Mouse (Mus musculus): Measurements from ENCODE around the gene Zer1. TPM values are rescaled to one million over a fixed set of nuclear protein-coding genes. Genes with fewer than 3 reads are reported as not detected.
"Not testable (repeated sequence)": the region's sequence is repeated elsewhere in the genome, so short reads cannot be mapped to it uniquely, and the experiment has no call there.

Gene Zer1
- total and polyA plus RNA-seq, 3 experiments = 5.5 to 15.0 (median 13.4) TPM

GRCm38 (mm10) chr2:30147466-30147865 lies 23.1 kb upstream of the Zer1 start:
- in situ Hi-C loops (cut with MboI; ENCODE audit: low pct_ligation_motif_present, low pct_unique_long_range_greater_than_20kb, low sequenced_read_pairs) = no loop called here
- no peaks in the 10 kb centered on the region for H3K27me3 ChIP-seq (replicated peaks)
- DNase-seq (ENCODE audit: extremely low read depth) = no peak
- H3K36me3 ChIP-seq (replicated peaks in 1 of 2; ENCODE audit: control insufficient read depth in 1 of 2, insufficient read depth in 1 of 2, low read length in 1 of 2) = peaks cover 58 to 90% of the 10 kb centered on the region in 2 experiments
- no peak overlapping the region for H3K4me2 ChIP-seq (ENCODE audit: insufficient read depth, low read depth, poor library complexity, severe bottlenecking)
- H3K9ac ChIP-seq (ENCODE audit: insufficient read depth, low read depth) = no peak overlapping the region
- H3K79me2 ChIP-seq (replicated peaks; ENCODE audit: control insufficient read depth, extremely low read depth, insufficient read depth, poor library complexity, severe bottlenecking) = no peaks in the 10 kb centered on the region
- H3K9me3 ChIP-seq (replicated peaks; ENCODE audit: low read length) = no peaks in the 10 kb centered on the region
- no peak overlapping the region for H3K4me3 ChIP-seq (replicated peaks in 1 of 3; ENCODE audit: low read depth in 2 of 3, low read length in 2 of 3, poor library complexity in 1 of 3)
- TF ChIP-seq MXI1 (IDR thresholded peaks at IDR 0.05; ENCODE audit: low read depth, low read length) (no peak), CHD2 (IDR thresholded peaks at IDR 0.05; ENCODE audit: low read length) (no peak), MAFK (IDR thresholded peaks at IDR 0.05; ENCODE audit: insufficient replicate concordance, low read length) (no peak), PAX5 (IDR thresholded peaks at IDR 0.05; ENCODE audit: low read length) (no peak), UBTF (IDR thresholded peaks at IDR 0.05; ENCODE audit: low read depth, low read length) (no peak), ZKSCAN1 (IDR thresholded peaks at IDR 0.05; ENCODE audit: borderline replicate concordance, low read depth, low read length) (no peak), POLR2AphosphoS2 (IDR thresholded peaks at IDR 0.05; ENCODE audit: low read depth, low read length) (no peak), ZMIZ1 (IDR thresholded peaks at IDR 0.05; ENCODE audit: low read depth, low read length) (no peak), E2F4 (IDR thresholded peaks at IDR 0.05; ENCODE audit: insufficient replicate concordance, low read depth, low read length) (no peak), POLR2A (IDR thresholded peaks at IDR 0.05; ENCODE audit: low read depth, low read length) (no peak), MYC (IDR thresholded peaks at IDR 0.05; ENCODE audit: low read depth, low read length) (no peak)
- H3K4me1 ChIP-seq (ENCODE audit: control insufficient read depth in 1 of 2, insufficient read depth in 2 of 2) = no peaks in the 10 kb centered on the region
- dilution Hi-C loops (cut with MboI; ENCODE audit: extremely low pct_ligation_motif_present, extremely low pct_unique_long_range_greater_than_20kb, low sequenced_read_pairs) = no loop called here
- no peak overlapping the region for H3K27ac ChIP-seq (ENCODE audit: insufficient read depth, low read depth)

GRCm38 (mm10) chr2:30144436-30144835 lies 20.1 kb upstream of the Zer1 start:
- Histone ChIP-seq H3K36me3 (replicated peaks in 1 of 2; ENCODE audit: control insufficient read depth in 1 of 2, insufficient read depth in 1 of 2, low read length in 1 of 2) (peaks cover 64 to 88% of the 10 kb centered on the region in 2 experiments), H3K27me3 (replicated peaks) (no peaks in the 10 kb centered on the region), H3K4me3 (replicated peaks in 1 of 3; ENCODE audit: low read depth in 2 of 3, low read length in 2 of 3, poor library complexity in 1 of 3) (no peak overlapping the region), H3K9ac (ENCODE audit: insufficient read depth, low read depth) (no peak overlapping the region), H3K79me2 (replicated peaks; ENCODE audit: control insufficient read depth, extremely low read depth, insufficient read depth, poor library complexity, severe bottlenecking) (no peaks in the 10 kb centered on the region), H3K9me3 (replicated peaks; ENCODE audit: low read length) (no peaks in the 10 kb centered on the region), H3K4me2 (ENCODE audit: insufficient read depth, low read depth, poor library complexity, severe bottlenecking) (no peak overlapping the region), H3K27ac (ENCODE audit: insufficient read depth, low read depth) (no peak overlapping the region), H3K4me1 (ENCODE audit: control insufficient read depth in 1 of 2, insufficient read depth in 2 of 2) (no peaks in the 10 kb centered on the region)
- dilution Hi-C loops (cut with MboI; ENCODE audit: extremely low pct_ligation_motif_present, extremely low pct_unique_long_range_greater_than_20kb, low sequenced_read_pairs) (no loop called here), in situ Hi-C loops (cut with MboI; ENCODE audit: low pct_ligation_motif_present, low pct_unique_long_range_greater_than_20kb, low sequenced_read_pairs) (no loop called here)
- no peak for TF ChIP-seq MEF2A (IDR thresholded peaks at IDR 0.05; ENCODE audit: borderline replicate concordance, low read depth, low read length)
- no peak for TF ChIP-seq MAZ (IDR thresholded peaks at IDR 0.05; ENCODE audit: low read depth, low read length)
- no peak for TF ChIP-seq USF2 (conservative IDR thresholded peaks at IDR 0.05; ENCODE audit: low read depth, low read length)
- no peak for TF ChIP-seq SIN3A (IDR thresholded peaks at IDR 0.05; ENCODE audit: low read length)
- TF ChIP-seq NRF1 (IDR thresholded peaks at IDR 0.05; ENCODE audit: low read depth, low read length) = no peak
- TF ChIP-seq GABPA (IDR thresholded peaks at IDR 0.05; ENCODE audit: insufficient replicate concordance, low read depth, low read length) = no peak
- no peak for TF ChIP-seq JUN (IDR thresholded peaks at IDR 0.05; ENCODE audit: insufficient read depth, low read depth, low read length)
- TF ChIP-seq ELF1 (IDR thresholded peaks at IDR 0.05; ENCODE audit: low read depth, low read length) = no peak
- TF ChIP-seq BHLHE40 (IDR thresholded peaks at IDR 0.05; ENCODE audit: low read depth, low read length) = no peak
- TF ChIP-seq ZNF384 (IDR thresholded peaks at IDR 0.05; ENCODE audit: low read depth, low read length) = no peak
- no peak for DNase-seq (ENCODE audit: extremely low read depth)

- H3K4me1 ChIP-seq (ENCODE audit: control insufficient read depth in 1 of 2, insufficient read depth in 2 of 2); H3K4me2 ChIP-seq (ENCODE audit: insufficient read depth, low read depth, poor library complexity, severe bottlenecking); H3K9me3 ChIP-seq (replicated peaks; ENCODE audit: low read length); DNase-seq (ENCODE audit: extremely low read depth); H3K4me3 ChIP-seq (replicated peaks in 1 of 3; ENCODE audit: low read depth in 2 of 3, low read length in 2 of 3, poor library complexity in 1 of 3); H3K27me3 ChIP-seq (replicated peaks); H3K9ac ChIP-seq (ENCODE audit: insufficient read depth, low read depth); in situ Hi-C loops (cut with MboI; ENCODE audit: low pct_ligation_motif_present, low pct_unique_long_range_greater_than_20kb, low sequenced_read_pairs); H3K79me2 ChIP-seq (replicated peaks; ENCODE audit: control insufficient read depth, extremely low read depth, insufficient read depth, poor library complexity, severe bottlenecking); H3K27ac ChIP-seq (ENCODE audit: insufficient read depth, low read depth); dilution Hi-C loops (cut with MboI; ENCODE audit: extremely low pct_ligation_motif_present, extremely low pct_unique_long_range_greater_than_20kb, low sequenced_read_pairs): not testable (repeated sequence)
- H3K36me3 ChIP-seq (replicated peaks in 1 of 2; ENCODE audit: control insufficient read depth in 1 of 2, insufficient read depth in 1 of 2, low read length in 1 of 2) = peaks cover 40 to 88% of the 10 kb centered on the region in 2 experiments
Measured at GRCm38 (mm10) chr2:30140021-30140420, 15.6 kb upstream of the Zer1 start.

All from CH12.LX (cell line).